Mouse (Mus musculus) thymus, adult 2 months (tissue): Measurements from ENCODE around the gene Plrg1.

ENCODE experiments used
- CTCF ChIP-seq: fragments of 200-500 bp; IDR thresholded peaks from 2 replicates; pipeline ENCODE4 v1.5.1; 2012; ENCODE audit warnings: mild to moderate bottlenecking, control low read depth, low read length, moderate library complexity, borderline replicate concordance; ENCODE audit not compliant: control insufficient read depth, poor library complexity, insufficient read depth; ENCODE audit errors: extremely low read depth
- POLR2A ChIP-seq: fragments of 200-500 bp; IDR thresholded peaks from 2 replicates; pipeline ENCODE4 v1.6.1; 2012; ENCODE audit warnings: mild to moderate bottlenecking, low read length, control low read depth, moderate library complexity; ENCODE audit not compliant: control insufficient read depth, poor library complexity, insufficient read depth; ENCODE audit errors: extremely low read depth

GRCm38 (mm10) chr3:83049680-83050079 lies 5.6 kb upstream of the Plrg1 start, which contains the start of gene Fgb:
- TF ChIP-seq POLR2A (no peak), CTCF (no peak)
